Mouse (Mus musculus) frontal cortex, postnatal 25 days (tissue): Measurements from ENCODE around the gene Ncam1.

Experiments used
- DNase-seq, 2 experiments: peaks; one replicate each; pipeline ENCODE4 v3.0.0; 2022; ENCODE audit warnings: low spot score in 2 of 2

Ncam1 gene

DNA sequence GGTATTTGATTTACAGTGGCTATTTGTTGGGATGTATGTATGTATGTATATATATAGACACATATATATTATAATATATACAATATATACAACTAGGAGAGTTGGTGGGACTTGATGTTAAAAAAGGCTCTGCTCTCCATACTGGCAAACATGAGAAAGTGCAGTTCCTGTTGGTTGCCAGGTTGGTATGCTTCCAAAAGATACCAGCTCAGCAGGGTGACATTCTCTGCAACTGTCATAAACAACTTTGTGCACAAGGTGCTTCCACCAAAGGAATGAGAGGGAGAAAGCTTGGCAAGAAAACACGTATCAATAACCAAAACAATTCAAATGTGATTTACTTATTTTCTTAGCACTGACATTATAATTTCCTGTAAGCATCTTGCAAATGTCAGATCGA, 232.9 kb downstream of the Ncam1 start:
- no peak for DNase-seq

- no peak for DNase-seq
These were observed 239.8 kb downstream of the Ncam1 start for GRCm38 (mm10) chr9:49558941-49559340.

DNA sequence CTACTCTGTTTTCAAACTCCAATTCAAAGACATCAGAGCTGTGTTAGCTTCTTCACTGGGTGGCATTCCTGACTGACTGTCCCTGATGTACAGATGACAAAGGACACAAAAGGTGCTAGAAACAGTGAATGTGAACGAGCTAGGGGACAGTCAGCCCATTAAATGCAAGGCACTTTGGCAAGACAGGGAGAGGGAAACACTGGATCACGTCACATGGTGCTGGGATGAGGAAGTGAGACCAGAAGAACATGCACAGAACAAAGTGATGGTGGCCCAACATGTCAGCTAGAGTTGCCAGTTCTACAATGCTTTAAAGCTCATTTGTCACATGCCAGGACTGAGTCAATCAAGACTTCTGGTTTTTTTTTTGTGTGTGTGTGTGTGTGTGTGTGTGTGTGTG, 247.4 kb downstream of the Ncam1 start:
- no peak for DNase-seq

- no peak for DNase-seq
These were observed 256.1 kb downstream of the Ncam1 start for GRCm38 (mm10) chr9:49542593-49542992.

DNA sequence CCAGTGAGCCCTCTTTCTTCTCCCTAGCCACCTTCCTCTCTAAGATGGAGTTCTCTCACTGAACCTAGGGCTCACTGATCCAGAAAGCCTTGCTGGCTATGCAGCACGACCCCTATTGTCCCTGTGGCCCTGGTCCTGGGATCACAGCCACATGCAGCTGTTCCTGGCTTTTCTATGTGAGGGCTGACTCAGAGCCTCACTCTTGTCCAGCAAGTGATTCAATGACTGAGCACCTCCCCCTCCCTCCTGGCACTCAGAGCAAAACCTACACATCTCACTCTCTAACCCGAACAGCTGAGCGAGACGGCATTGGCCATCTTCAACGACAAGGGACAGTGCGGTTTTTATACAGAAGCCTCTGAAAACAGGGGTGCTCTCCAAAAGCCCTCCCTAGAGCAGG, 260.9 kb downstream of the Ncam1 start:
- no peak for DNase-seq

- no peak for DNase-seq
These were observed 262.1 kb downstream of the Ncam1 start for GRCm38 (mm10) chr9:49536593-49536992.

DNA sequence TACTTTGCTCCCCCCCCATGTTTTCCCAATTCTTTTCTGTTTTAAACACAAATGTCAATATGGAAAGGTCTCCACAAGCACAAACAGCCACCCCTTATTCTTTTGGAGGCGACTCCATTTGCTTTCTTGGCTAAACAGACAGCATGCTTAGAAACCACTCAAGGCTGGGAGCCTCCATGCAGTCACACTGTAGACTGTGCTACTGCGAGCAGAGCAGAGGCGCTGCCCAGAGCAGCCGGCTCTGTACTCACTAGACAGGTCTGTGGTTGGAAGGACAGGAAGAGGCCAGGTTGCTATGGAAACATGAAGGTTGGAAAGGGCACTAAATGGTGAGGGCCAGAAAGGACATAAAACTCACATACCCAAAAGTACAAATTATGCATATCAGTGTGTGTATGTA, 263.8 kb downstream of the Ncam1 start:
- no peak for DNase-seq

- DNase-seq, result no peak
These were observed 264.7 kb downstream of the Ncam1 start for GRCm38 (mm10) chr9:49533912-49534491.

DNA sequence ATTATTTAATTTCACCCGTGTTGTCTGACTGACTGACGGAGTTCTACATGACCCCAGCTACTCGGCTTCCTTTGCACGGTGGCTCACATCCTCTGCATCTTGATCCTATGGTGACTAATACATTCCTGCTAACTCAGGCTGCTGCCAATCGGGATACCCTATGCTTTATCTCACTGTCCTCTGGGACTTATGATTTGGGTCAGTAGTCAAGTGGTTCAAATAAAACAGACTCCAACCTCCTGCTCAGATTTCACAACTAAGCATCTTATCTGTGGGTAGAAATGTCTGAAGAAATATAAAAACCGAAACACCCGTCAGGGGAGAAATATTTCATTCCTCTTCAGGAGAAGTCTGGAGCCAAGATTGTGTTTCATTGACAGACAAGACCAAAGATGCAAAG, 265.3 kb downstream of the Ncam1 start:
- DNase-seq, result no peak

DNA sequence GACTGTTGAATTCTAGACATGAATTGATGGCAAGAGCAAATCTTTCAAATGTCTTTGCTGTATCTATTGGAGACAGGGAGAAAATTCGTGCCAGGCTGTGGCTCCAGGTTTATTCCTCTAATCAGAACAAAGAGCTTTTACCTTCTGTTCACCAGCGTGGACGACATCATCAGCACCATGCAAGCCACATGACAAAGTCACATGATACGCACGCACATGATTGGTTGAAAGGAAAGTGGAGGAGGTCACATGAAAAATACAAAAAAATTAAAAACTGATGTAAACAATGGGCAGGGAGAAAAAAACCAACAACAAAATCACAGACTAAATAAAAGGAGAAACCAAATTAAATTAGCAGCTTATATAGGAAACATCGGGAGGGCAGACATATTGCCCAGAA, 266.9 kb downstream of the Ncam1 start:
- no peak for DNase-seq

DNA sequence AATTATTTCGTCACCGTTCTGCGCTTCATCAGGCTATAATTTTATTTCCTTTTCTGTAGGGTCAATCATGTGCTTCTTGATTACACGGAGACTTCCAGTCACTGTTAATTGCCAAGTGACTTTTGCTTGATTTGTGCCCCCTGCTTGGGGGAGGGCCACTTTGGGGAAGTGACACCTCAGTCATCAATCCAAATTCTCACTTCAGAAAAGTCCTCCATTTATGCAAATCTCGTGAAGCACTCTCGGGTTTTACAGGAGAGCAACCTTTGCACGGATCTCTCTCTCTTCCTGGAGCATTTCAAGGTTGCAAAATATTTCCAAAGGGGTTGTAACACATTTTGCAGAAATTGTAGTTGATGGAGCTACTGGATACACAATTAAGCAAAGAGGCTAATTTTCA, 267.5 kb downstream of the Ncam1 start:
- DNase-seq, result no peak

- DNase-seq, result no peak
These were observed 268.0 kb downstream of the Ncam1 start for GRCm38 (mm10) chr9:49530739-49531138.

DNA sequence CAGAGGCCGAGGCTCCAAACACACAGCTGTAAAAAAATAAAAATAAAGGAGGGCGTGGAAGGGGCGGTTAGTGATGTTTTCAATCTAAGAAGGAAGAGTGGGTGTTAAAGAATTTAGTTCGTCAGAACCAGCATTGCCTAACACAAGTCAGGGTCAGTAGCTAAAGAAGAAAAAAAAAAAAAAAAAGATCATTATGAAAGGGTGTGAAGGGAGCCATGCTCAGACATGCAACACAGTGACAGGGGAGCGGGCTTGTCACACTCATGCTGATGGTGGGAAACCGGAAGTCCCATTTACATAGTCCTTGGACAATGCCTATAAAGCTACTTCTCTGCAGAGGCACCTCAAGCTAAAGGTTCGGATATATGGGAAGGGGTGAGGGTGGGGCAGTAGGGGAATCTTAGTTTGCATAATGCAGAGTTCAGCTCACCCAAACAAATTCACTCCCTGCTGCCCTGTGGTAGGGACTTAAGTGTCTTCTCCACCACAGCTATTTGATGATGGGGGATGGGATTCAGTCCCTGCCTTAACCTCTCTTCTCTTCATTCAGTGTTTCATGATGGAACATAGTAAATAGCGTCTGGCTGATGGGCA, 269.3 kb downstream of the Ncam1 start:
- no peak for DNase-seq

GRCm38 (mm10) chr9:49528943-49529342, 269.8 kb downstream of the Ncam1 start:
- no peak for DNase-seq

DNA sequence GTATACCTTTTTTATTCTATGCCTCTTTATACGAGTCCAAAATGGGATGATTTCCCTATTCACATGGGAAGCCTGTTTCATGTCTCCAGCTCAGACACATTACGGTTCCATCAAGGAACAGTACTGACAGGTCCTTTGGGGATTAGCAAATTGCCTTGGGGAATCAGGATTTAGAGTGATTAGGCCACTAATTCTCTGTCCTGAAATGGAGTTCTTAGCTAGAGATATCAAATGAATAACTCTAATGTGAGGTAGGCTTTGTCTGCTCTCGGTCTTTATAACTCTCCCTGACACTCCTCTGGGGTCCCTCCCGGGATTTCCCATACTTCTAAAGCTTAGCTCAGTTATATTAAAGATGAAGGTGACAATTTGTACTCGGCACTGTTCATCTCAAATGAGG, 270.7 kb downstream of the Ncam1 start:
- DNase-seq, result no peak

DNA sequence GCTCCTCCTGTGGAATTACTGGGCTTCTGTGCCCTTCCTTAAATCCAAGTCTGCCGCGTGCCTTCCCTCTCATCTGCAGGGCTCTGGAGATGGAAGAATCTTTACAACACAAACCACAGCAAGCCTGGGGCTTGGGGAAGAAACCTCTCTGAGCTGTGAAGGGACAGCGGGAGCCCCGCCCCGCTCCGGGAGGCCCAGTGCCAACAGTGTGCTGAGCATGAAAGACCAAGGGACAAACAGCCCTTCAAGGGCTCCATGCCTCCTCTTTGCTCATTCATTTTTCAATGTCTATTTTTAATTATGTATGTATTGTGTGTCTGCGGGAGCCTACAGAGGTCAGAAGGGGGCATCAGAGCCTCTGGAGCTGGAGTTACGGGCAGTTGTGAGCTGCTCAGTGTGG, 271.4 kb downstream of the Ncam1 start:
- no peak for DNase-seq

GRCm38 (mm10) chr9:49524721-49525120, 274.0 kb downstream of the Ncam1 start:
- no peak for DNase-seq

DNA sequence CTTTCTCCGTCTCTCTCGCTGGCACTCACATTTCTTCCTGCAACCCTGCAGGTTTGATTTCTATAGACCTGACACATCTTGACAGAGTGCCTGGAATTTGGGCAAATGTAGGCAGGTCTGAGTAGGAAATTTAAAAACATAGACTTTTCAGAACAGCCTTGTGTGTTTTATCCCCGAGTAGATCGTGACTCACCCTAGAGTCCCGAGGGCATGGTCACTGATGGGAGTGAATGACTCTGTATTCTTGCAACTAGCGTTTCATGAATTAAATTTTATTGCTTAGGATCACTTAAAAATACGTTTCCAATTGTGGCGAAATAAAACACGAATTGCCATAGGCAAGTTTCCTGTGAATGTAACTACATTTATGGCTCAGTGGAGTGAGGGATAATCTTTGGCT, 274.8 kb downstream of the Ncam1 start:
- no peak for DNase-seq

DNA sequence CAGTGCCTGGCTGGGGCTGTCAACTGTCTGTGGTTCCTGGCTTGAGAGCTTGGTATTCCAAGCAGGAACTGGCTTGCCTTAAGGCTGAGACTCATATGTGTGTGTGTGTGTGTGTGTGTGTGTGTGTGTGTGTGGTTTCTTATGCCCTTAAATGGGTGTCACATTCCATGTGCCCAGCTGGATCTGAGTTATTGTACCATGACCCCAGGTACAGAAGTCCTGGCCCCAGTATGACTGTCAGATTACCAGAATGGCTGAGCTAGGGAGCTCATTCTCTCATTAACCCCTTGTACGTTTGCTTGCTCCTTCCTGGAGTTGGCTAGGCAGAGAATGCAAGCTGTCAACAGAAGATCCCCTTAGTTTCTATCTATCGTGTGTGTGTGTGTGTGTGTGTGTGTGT, 284.4 kb downstream of the Ncam1 start:
- no peak for DNase-seq

DNA sequence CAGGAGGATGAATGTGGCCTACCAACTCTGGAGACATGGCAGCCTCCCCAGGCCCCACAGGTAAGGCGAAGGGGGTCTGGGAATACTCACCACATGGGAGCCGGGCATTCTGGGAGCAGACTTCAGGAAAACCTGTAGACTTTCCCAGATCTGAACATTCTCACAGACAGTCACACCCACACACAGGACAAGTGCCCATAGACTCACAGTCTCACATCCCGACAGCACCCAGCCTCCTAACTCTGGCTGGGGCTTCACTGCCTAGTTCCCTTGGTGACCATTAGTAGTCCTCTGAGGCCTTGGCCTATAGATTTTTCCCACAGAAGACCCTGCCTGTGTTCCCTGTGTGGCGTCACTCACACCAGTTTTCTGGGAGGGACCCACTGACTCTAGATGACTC, 288.1 kb downstream of the Ncam1 start:
- no peak for DNase-seq

DNA sequence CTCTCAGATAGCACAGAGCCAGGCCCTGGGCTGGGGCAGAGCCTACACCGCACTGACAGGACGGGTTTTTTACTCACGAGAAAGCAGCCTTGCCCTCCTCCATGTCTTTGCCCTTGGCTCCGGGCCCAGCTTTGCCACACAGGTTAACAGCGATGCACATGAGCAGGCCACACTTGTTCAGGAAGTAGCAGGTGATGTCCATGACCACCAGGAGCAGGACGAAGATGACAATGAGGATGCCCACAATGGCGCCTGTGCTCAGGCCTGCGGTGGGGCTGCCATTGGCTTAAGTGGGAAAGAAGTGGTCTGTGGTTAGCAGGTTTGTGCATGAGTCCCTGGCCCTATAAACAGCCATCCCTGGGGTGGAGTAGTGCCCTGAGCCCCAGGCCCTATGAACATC, 289.1 kb downstream of the Ncam1 start:
- DNase-seq, result no peak

- no peak for DNase-seq
These were observed 289.6 kb downstream of the Ncam1 start for GRCm38 (mm10) chr9:49509094-49509493.

DNA sequence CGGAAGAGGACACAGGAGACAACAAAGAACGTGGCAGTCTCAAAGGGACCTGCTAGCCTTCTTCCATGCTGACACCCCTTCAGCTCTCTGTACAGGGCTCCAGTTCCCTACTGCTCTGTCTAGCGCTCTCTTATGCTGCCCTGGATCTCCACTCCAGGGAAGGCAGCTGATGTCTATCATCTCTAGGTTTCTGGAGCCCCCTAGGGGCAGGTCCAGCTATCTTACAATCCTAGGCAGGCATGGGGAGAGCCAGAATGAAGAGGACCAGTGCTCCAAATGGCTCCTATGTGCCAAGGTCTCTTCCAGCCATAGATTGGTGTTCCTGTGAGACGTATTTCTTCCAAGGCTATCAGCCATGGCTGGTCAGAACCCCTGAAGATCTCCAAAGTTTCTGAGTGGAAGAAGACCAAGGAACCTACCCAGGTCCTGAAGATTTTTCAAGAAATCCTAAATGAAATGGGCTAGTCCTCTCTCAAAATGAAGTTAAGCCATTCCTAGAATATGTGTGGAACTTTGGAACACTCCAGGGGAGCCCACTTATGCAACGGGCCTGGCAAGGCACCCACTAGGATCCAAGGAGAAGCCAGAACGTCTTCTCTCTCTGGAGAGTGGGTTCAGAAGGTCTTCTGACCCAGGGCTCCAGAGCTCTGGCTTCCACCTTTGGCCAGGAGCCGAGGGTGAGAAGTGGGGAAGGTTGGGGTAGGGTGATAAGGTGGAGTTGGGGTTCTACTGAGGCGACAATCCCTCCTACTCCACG, 290.7 kb downstream of the Ncam1 start:
- DNase-seq, result no peak
